Mouse (Mus musculus): Measurements from ENCODE around the gene Slc24a1. TPM values are rescaled to one million over a fixed set of nuclear protein-coding genes. Genes with fewer than 3 reads are reported as not detected.

The Slc24a1 gene
- polyA plus RNA-seq, 1 experiment from 2014 or later, result not detected

DNA sequence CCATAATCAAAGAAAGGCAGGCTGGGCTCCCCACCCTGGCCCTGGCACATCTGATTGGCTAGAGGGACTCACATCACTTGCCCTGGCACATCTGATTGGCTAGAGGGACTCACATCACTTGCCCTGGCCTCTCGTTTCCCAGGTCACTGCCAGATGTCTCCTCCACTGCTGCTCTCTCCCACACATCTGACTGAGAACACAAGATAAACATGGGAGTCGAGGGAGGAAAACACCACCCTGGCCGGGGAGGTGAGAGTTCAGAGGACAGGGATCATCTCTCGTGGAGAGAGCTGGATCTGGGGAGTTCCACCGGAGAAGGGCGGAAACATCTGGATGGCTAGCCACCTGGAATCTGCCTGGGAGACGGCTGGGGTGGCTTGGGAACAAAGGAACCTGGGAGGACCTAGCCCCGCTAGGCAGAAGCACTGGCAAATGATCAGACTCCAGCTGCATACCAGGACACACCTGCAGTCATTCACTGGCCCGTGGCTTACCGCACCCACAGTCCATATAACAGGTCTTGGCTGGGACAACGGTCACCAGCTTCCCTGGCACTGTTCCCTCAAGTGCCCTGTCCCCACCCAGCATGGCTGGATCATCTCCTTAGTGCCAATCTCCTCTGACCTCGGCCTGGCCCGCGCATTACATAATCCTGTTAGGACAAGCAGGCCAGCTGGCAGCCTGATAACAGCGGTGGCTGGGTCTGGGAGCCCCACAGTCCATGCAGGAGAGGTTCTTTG, 17.2 kb downstream of the Slc24a1 start:
- Histone ChIP-seq H3K27me3 (replicated peaks) (no peaks in the 10 kb centered on the region), H3K36me3 (no peaks in the 10 kb centered on the region), H3K9ac (no peak overlapping the region), H3K4me2 (replicated peaks) (peak overlapping the region; percentile 31; the same call in 1 of the 2 replicates), H3K4me3 (no peak overlapping the region), H3K4me1 (no peaks in the 10 kb centered on the region), H3K9me3 (no peaks in the 10 kb centered on the region), H3K27ac (no peak overlapping the region)
- 71% methylated on average over 15 of the region's 15 CpGs for WGBS
- no peak for ATAC-seq (ENCODE audit: low FRiP score, low read depth)

DNA sequence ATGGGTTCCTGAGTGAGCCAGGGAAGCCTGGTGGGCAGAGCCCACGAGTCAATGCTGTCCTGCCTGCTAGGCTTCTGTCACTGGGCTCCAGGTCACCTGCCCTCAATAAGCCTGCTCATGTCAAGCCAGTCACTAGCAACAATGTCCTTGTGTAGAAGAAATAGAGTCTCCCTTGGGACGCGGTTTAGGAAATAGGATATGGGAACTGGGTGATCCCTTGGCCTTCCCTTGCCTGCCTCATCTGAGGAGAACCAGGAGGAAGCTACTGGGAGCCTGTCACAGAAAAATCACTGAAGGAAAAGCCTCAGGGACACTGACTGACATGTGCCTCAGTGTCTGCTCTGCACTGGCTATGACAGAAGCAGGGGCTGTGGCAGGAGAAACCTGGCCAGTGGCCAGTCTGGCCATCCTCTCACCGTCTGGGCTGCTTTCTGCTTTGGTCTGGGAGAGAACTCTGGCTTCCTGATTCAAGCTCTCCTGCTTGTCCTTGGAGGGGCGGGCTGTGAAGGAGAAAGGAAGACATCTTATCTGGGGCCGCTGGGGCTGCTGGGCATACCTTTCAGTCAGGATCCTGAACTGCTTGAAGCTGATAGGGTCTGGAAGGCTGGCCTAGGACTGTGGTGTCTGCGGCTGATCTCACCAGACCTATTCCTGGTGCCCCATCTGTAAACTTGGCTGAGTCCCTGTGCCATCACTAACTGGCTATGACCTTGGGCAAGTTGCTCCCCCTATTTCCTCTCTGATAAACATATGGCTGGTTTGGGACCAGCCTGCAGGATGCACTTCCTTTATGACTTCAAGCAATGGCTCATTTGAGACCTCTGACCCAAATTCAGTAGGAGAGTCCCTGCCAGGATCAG, 19.4 kb downstream of the Slc24a1 start:
- no peak for ATAC-seq (ENCODE audit: low FRiP score, low read depth)
- Histone ChIP-seq H3K4me2 (replicated peaks) (no peak overlapping the region), H3K27me3 (replicated peaks) (no peaks in the 10 kb centered on the region), H3K27ac (no peak overlapping the region), H3K36me3 (no peaks in the 10 kb centered on the region), H3K4me1 (no peaks in the 10 kb centered on the region), H3K4me3 (no peak overlapping the region), H3K9ac (no peak overlapping the region), H3K9me3 (no peaks in the 10 kb centered on the region)
- 79% methylated on average over 7 of the region's 7 CpGs for whole genome bisulfite sequencing

DNA sequence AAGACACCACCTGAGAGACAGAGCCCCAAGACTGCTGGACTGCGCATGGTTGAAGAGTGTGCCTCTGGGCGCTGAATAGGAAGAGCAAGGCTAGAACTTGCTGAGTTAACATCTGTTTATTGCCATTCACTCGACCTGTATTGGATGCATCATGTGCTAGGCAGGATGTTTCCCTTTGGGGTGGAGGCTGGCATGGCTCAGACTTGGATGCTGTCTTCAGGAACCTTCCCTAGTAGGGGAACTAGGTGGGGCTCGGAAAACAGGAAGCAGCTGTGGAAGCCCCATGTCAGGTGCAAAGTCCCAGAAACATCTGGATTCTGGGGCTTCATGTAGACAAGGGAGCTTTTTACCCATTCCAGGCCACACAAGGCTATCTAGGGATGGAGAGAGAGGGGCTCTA, 21.2 kb downstream of the Slc24a1 start:
- Histone ChIP-seq H3K27me3 (replicated peaks) (no peaks in the 10 kb centered on the region), H3K36me3 (no peaks in the 10 kb centered on the region), H3K4me3 (no peak overlapping the region), H3K9ac (no peak overlapping the region), H3K9me3 (no peaks in the 10 kb centered on the region), H3K4me1 (no peaks in the 10 kb centered on the region), H3K4me2 (replicated peaks) (no peak overlapping the region), H3K27ac (no peak overlapping the region)
- ATAC-seq (ENCODE audit: low FRiP score, low read depth), result no peak
- 85% methylated on average over 4 of the region's 4 CpGs for WGBS

DNA sequence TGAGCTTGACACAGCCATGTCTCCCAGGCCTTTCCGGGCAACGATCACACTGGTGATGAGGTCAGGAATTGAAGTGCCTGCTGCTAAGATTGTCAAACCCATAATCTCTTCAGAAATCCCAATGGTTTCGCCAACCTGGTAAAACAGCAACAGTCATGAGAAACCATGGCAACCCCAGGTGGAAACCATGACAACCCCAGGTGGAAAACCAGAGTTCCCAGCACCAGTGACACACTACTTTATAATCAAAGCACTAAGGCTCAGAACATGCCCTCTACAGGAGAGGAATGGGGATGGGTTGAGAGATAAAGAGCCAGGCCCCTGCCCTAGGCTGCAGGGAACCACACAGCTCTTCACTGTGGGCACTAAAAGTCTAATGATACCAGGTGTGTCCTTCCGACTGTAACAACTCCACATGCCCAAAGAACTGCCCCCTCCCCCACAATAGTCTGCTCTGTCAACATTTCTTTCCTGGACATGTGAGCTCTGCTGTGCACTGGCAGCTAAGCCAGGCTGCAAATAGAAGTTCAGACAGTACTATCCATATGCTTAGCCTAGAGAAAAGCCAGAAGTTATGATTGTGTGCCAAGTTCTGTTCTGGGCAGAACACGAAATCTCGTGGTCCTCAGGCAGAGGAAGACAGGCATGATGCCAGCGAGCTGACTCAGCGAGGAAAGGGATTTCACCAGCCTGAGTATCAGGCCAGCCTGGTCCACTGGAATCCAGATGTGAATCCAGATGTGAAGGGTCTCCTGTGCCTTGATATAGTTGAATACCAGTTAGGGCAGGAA, 25.0 kb downstream of the Slc24a1 start:
- H3K4me2 ChIP-seq (replicated peaks), result no peak overlapping the region
- 84% methylated on average over 8 of the region's 8 CpGs for WGBS
- H3K4me3 ChIP-seq, result no peak overlapping the region
- H3K9ac ChIP-seq, result no peak overlapping the region
- no peak for ATAC-seq (ENCODE audit: low FRiP score, low read depth)
- H3K9me3 ChIP-seq, result no peaks in the 10 kb centered on the region
- H3K27me3 ChIP-seq (replicated peaks), result no peaks in the 10 kb centered on the region
- H3K36me3 ChIP-seq, result no peaks in the 10 kb centered on the region
- no peak overlapping the region for H3K27ac ChIP-seq
- no peaks in the 10 kb centered on the region for H3K4me1 ChIP-seq

DNA sequence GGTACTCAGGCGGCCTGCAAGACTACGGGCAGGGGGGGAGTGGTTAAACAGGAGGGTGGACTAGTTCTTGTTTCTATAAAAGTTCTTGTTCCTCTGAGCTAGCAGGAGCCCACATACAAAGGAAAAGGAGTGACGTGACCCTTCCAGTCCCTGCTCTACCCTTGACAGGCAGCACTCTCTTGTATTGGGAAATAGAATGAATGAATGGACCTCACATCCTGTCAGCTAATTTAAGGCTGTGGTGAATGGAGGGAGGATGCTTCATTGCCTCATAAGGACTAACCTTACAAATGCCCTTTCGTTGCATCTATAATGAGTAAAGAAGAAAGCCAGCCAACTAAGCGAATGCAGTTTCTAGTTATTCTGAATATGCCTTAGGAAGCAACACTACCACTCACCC, 25.6 kb downstream of the Slc24a1 start:
- H3K4me1 ChIP-seq, result no peaks in the 10 kb centered on the region
- 56% methylated on average over 5 of the region's 5 CpGs for WGBS
- H3K27ac ChIP-seq, result no peak overlapping the region
- no peak for ATAC-seq (ENCODE audit: low FRiP score, low read depth)
- H3K36me3 ChIP-seq, result no peaks in the 10 kb centered on the region
- H3K4me2 ChIP-seq (replicated peaks), result no peak overlapping the region
- H3K27me3 ChIP-seq (replicated peaks), result no peaks in the 10 kb centered on the region
- no peaks in the 10 kb centered on the region for H3K9me3 ChIP-seq
- no peak overlapping the region for H3K4me3 ChIP-seq
- H3K9ac ChIP-seq, result no peak overlapping the region

DNA sequence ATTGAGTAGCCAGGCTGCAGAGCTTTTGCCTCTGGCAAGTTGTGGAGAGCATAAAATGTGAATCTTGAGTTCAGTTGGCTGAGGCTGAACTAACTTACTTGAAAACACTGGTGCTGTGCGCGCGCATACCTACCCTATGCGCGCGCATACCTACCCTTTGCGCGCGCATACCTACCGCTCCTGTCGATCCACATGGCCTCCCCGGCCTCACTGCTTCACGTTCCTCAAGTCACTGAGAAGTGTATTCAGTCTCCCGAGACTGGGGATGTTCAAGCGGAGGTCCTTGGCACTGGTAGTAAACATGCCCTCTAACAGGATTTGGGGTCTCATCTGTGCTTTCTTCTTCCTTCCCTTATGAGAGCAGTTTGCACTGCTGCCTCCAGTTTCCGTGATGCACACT, 32.8 kb downstream of the Slc24a1 start:
- WGBS, result 50% methylated on average over 16 of the region's 16 CpGs
- Histone ChIP-seq H3K27me3 (replicated peaks) (no peaks in the 10 kb centered on the region), H3K9ac (no peak overlapping the region), H3K36me3 (peaks cover 6% of the 10 kb centered on the region), H3K9me3 (no peaks in the 10 kb centered on the region), H3K4me2 (replicated peaks) (peak overlapping the region; percentile 36), H3K4me1 (no peaks in the 10 kb centered on the region), H3K4me3 (no peak overlapping the region), H3K27ac (no peak overlapping the region)
- no peak for ATAC-seq (ENCODE audit: low FRiP score, low read depth)

DNA sequence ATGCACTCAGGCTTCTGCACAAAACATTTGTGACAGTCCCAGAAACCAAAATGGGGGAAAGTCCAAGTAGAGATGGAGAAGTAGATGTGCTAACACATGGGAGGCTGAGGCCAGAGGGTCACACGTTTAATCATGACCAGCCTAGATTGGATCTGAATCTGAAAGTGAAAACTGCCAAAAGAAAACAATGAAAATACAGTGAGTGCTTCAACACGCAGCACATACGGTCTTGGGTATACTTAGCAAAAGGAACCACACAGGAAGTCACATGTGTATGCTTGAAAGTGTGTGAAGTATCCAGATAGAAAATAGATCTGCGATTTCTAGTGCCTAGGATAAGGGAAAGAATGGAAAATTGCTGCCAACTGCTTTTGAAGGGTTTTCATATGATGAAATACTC, 36.8 kb downstream of the Slc24a1 start:
- ATAC-seq (ENCODE audit: low FRiP score, low read depth), result no peak
- WGBS, result 87% methylated on average over 4 of the region's 4 CpGs
- H3K9me3 ChIP-seq, result no peaks in the 10 kb centered on the region
- H3K4me2 ChIP-seq (replicated peaks), result no peak overlapping the region
- peaks cover 17% of the 10 kb centered on the region for H3K36me3 ChIP-seq
- H3K27ac ChIP-seq, result no peak overlapping the region
- no peak overlapping the region for H3K9ac ChIP-seq
- no peaks in the 10 kb centered on the region for H3K4me1 ChIP-seq
- H3K27me3 ChIP-seq (replicated peaks), result no peaks in the 10 kb centered on the region
- H3K4me3 ChIP-seq, result no peak overlapping the region

DNA sequence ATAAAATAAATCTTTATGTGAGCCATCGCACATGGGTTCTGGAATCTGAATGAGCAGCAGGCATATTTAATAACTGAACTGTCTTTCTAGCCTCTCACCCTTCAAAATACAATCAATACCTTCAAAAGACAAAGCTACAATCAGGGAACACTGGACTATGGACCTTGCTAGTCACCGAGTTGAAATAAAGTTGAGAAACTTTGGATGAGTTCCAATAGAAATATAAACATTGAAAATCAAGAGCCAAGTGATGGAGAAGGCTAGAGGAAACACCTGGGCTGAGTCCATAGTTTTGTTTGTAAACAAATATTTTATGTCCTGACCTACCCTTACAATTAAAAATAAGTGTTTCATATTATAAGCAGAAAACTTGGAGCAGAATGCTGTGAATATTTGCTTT, 37.4 kb downstream of the Slc24a1 start:
- no peak overlapping the region for H3K9ac ChIP-seq
- ATAC-seq (ENCODE audit: low FRiP score, low read depth), result no peak
- no peaks in the 10 kb centered on the region for H3K4me1 ChIP-seq
- H3K27me3 ChIP-seq (replicated peaks), result no peaks in the 10 kb centered on the region
- no peak overlapping the region for H3K4me2 ChIP-seq (replicated peaks)
- H3K4me3 ChIP-seq, result no peak overlapping the region
- H3K36me3 ChIP-seq, result peaks cover 17% of the 10 kb centered on the region
- H3K27ac ChIP-seq, result no peak overlapping the region
- WGBS, result 91% methylated on average over 2 of the region's 2 CpGs
- no peaks in the 10 kb centered on the region for H3K9me3 ChIP-seq

DNA sequence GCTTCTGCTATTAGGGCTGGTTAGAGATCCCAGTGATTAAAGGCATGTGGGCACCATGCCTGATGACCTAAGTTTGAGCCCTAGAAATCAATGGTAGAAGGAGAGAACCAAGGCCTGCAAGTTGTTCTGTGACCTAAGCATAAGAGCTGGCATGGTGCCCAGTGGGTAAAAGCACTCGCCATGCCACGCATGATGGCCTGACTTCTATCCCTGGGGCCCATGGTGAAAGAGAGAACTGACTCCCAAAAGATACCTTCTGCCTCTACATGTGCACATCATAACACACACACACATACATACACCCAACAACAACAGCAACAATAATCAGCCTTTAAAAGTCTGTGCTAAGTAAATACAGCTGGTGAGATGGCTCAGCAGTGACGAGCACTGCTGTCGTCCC, 38.0 kb downstream of the Slc24a1 start:
- Histone ChIP-seq H3K4me1 (no peaks in the 10 kb centered on the region), H3K9ac (no peak overlapping the region), H3K27ac (no peak overlapping the region), H3K9me3 (no peaks in the 10 kb centered on the region), H3K4me3 (no peak overlapping the region), H3K36me3 (peaks cover 17% of the 10 kb centered on the region), H3K27me3 (replicated peaks) (no peaks in the 10 kb centered on the region), H3K4me2 (replicated peaks) (no peak overlapping the region)
- 92% methylated on average over 4 of the region's 4 CpGs for WGBS
- no peak for ATAC-seq (ENCODE audit: low FRiP score, low read depth)

DNA sequence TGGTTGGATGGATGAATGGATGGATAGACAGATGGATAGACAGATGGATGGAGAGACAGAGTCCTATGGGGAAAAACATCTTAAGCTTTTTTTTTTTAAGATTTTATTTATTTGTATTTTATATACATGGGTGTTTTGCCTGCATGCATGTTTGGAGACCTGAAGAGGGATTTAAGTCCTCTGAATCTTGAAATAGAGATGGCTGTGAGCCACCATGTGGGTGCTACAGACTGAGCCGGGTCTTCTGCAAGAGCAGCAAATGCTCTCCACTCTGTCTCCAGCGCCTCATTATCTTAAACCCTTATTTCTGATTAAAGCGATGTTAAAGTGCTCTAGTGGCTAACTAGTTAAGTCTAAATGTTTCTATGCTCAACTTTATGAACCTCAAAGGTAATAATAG, 44.0 kb downstream of the Slc24a1 start:
- no peak overlapping the region for H3K4me2 ChIP-seq (replicated peaks)
- 95% methylated on average over 3 of the region's 3 CpGs for WGBS
- H3K27me3 ChIP-seq (replicated peaks), result no peaks in the 10 kb centered on the region
- no peaks in the 10 kb centered on the region for H3K9me3 ChIP-seq
- ATAC-seq (ENCODE audit: low FRiP score, low read depth), result no peak
- H3K4me1 ChIP-seq, result no peaks in the 10 kb centered on the region
- no peak overlapping the region for H3K27ac ChIP-seq
- H3K9ac ChIP-seq, result no peak overlapping the region
- H3K4me3 ChIP-seq, result no peak overlapping the region
- peaks cover 26% of the 10 kb centered on the region for H3K36me3 ChIP-seq

DNA sequence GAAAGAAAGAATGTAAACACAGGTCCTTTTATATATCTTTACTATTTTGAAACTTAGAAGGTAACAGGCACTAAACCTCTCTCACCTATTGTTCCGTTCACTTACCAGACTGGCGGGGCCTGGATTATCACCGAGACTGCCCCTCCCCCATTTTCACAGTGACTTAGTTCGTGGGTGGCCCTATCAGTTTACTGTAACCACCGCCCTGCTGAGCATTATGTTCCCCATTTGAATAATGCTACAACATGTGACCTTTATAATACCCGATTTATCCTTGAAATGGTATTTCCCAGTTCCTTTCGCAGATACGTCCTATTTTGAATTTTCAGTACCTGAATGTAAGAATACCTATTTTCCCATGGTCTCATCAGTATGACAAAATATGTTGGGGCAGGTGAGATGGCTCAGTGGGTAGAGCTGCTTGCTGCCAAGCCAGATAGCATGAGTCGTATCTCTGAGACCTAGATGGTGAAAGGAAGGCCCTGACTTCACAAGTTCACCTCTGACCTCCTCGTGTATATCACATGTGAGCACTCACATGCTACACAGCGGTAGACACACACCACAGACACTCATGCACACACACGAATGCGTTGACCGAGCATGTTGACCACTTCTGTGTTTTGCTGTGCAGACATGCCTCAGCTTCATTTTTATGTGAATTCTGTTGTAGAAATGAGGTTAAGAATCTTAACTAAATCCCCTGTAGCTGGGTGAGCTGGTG, 46.3 kb downstream of the Slc24a1 start:
- H3K9ac ChIP-seq, result no peak overlapping the region

DNA sequence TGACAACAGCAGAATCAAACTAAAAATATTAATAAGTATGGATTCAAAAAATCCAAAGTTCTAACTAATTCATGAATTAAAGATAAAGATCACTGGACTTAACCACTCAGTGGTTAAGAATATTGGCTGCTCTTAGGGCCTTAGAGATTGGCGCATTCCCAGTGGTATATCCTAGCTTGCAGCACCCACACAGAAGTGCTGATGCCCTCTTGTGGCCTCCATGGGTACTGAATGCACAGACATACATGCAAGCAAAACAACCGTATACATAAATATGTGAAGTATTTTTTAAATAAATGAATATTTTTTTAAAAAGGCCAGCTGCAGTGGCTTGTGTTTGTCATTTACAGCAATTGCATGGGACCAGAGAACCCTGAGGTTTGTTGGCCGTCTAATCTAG, 48.0 kb downstream of the Slc24a1 start:
- no peak for ATAC-seq (ENCODE audit: low FRiP score, low read depth)
- Histone ChIP-seq H3K9ac (no peak overlapping the region), H3K36me3 (peaks cover 21% of the 10 kb centered on the region), H3K9me3 (no peaks in the 10 kb centered on the region), H3K27me3 (replicated peaks) (no peaks in the 10 kb centered on the region), H3K4me3 (no peak overlapping the region), H3K4me2 (replicated peaks) (no peak overlapping the region), H3K27ac (no peak overlapping the region), H3K4me1 (no peaks in the 10 kb centered on the region)
- 67% methylated on average over 3 of the region's 3 CpGs for WGBS

More for the DNA sequence above, 46.3 kb downstream of the Slc24a1 start:
- ATAC-seq (ENCODE audit: low FRiP score, low read depth), result no peak
- Histone ChIP-seq H3K4me1 (no peaks in the 10 kb centered on the region), H3K36me3 (peaks cover 17% of the 10 kb centered on the region; the same call in 1 of the 2 replicates), H3K27me3 (replicated peaks) (no peaks in the 10 kb centered on the region), H3K4me2 (replicated peaks) (no peak overlapping the region), H3K9me3 (no peaks in the 10 kb centered on the region), H3K27ac (no peak overlapping the region), H3K4me3 (no peak overlapping the region)
- 92% methylated on average over 14 of the region's 14 CpGs for WGBS
